Mouse (Mus musculus) testis, adult 2 months (tissue): ENCODE data around the gene Dnm2. TPM values are rescaled to one million over a fixed set of nuclear protein-coding genes. Genes with fewer than 3 reads are reported as not detected.
A peak's percentile ranks its signal among the peaks of the same experiment; 100 is the strongest.

Source experiments
- H3K27ac ChIP-seq: fragments of 200-500 bp; 2 replicates; pipeline ENCODE4 v1.5.1; 2012; ENCODE audit warnings: low read depth, low read length; ENCODE audit not compliant: control insufficient read depth, insufficient read depth
- H3K27me3 ChIP-seq: fragments of 200-500 bp; 2 replicates; pipeline ENCODE4 v1.6.1; 2012; ENCODE audit warnings: mild to moderate bottlenecking, low read length, moderate library complexity; ENCODE audit not compliant: control insufficient read depth, insufficient read depth
- H3K36me3 ChIP-seq: fragments of 200-500 bp; 2 replicates; pipeline ENCODE4 v1.6.1; 2012; ENCODE audit warnings: mild to moderate bottlenecking, low read length; ENCODE audit not compliant: control insufficient read depth, insufficient read depth
- H3K4me1 ChIP-seq: fragments of 200-500 bp; 2 replicates; pipeline ENCODE4 v1.6.1; 2012; ENCODE audit warnings: low read length; ENCODE audit not compliant: control insufficient read depth, insufficient read depth
- H3K4me3 ChIP-seq: fragments of 200-500 bp; 2 replicates; pipeline ENCODE4 v1.5.1; 2012; ENCODE audit warnings: low read depth, mild to moderate bottlenecking, low read length, moderate library complexity, mixed read lengths; ENCODE audit not compliant: control insufficient read depth
- CTCF ChIP-seq: fragments of 200-500 bp; IDR thresholded peaks from 2 replicates; pipeline ENCODE4 v1.5.1; 2012; ENCODE audit warnings: low read depth, mild to moderate bottlenecking, inconsistent platforms, low read length, moderate library complexity; ENCODE audit not compliant: control insufficient read depth, insufficient read depth, insufficient replicate concordance
- POLR2A ChIP-seq: fragments of 200-500 bp; IDR thresholded peaks from 2 replicates; pipeline ENCODE4 v1.6.1; 2012; ENCODE audit warnings: low read depth, mild to moderate bottlenecking, inconsistent platforms, low read length, moderate library complexity; ENCODE audit not compliant: control insufficient read depth
- polyA plus RNA-seq: library from polyadenylated mRNA; depleted of rRNA; stranded (reverse); fragments of >200 nt; gene quantifications from 2 replicates; pipeline ENCODE4 v1.2.3, GENCODE M21; 2012

Gene Dnm2
- polyA plus RNA-seq, 1 experiment, result 158 TPM

DNA sequence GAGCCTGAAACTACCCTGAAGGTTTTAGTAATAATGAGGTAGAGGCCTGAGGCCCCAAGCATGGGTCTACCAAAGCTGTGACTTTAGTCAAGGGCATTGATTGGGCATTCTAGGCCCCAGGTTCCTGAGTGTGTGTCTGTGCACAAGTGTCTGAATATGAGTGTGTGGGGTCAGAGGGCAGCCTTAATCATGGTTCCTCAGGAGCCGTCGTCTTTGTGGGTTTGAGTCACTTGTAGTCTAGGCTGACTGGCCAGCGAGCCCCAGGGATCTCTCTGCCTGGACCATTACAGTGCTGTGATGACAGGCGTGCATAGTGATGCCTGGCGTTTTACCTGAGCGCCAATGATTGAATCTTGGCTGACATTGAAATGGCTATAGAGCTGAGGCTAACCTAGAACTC, 3.5 kb downstream of the Dnm2 start:
- Histone ChIP-seq H3K36me3 (no peaks in the 10 kb centered on the region), H3K4me3 (no peak overlapping the region), H3K27ac (no peak overlapping the region), H3K27me3 (no peaks in the 10 kb centered on the region), H3K4me1 (peaks cover 9% of the 10 kb centered on the region)
- no peak for TF ChIP-seq CTCF
- TF ChIP-seq POLR2A, result no peak

DNA sequence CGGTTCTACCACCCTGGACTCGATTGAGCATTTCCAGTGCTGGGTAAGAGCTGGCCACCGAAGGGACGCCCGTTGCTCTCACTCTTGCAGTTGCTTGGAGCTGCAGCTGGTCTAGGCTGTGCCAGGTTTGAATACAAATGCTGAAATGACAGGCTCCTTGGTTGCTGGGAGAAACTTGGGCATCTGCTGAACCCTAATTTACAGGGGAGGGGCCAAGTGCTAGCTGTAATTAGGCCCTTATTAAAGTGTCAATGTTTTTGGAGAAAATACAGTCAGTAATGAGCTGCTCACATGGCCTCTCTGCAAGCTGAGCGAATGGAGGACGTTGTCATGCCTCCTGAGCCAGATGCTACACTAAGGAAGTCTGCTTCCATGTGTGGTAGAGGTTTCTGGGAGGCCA, 6.0 kb downstream of the Dnm2 start:
- no peak overlapping the region for H3K4me3 ChIP-seq
- no peaks in the 10 kb centered on the region for H3K27me3 ChIP-seq
- H3K36me3 ChIP-seq, result no peaks in the 10 kb centered on the region
- H3K4me1 ChIP-seq, result peaks cover 6% of the 10 kb centered on the region
- H3K27ac ChIP-seq, result no peak overlapping the region
- TF ChIP-seq CTCF (no peak), POLR2A (no peak)

DNA sequence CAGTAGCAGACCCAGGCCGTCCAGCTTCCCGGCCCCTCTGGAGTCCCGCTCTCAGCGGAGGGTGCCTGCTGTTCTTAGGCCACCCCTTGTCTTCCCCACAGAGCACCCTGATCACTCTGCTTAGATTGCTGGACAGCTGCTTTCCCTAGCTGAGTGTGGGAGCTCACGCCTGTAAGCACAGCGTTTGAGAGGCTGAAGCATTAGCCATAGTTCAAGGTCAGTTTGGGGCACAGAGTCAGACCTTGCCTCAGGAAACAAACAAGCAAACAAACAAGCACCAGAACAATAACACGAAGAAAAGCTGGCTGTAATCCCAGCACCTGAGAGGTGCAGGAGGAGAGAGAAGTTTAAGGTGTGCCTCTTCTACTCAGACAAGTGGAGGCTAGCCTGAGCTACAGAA, 7.4 kb downstream of the Dnm2 start:
- Histone ChIP-seq H3K36me3 (no peaks in the 10 kb centered on the region), H3K4me1 (peaks cover 7% of the 10 kb centered on the region), H3K27me3 (no peaks in the 10 kb centered on the region), H3K4me3 (no peak overlapping the region), H3K27ac (no peak overlapping the region)
- TF ChIP-seq CTCF (no peak), POLR2A (no peak)

DNA sequence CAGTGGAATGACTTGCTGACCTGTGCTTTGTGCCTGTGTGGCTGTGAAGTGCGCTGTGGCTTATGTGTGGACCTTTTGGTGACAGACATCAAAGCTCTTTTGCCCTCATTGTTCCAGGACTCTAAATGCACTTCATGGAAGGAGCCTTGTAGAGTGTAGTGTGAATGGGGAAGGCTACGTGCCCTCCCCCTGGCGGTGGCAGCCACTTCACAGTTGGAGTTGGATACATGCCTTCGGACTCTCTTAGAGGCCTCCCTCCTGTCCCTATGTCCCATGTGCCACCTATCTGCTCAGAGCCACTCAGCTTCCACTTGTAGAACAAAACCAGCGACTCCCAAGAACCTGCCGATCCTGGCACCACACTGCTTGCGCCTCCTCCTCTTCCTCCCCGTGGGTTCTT, 9.1 kb downstream of the Dnm2 start:
- Histone ChIP-seq H3K36me3 (no peaks in the 10 kb centered on the region), H3K27me3 (no peaks in the 10 kb centered on the region), H3K27ac (no peak overlapping the region), H3K4me3 (no peak overlapping the region), H3K4me1 (peaks cover 13% of the 10 kb centered on the region)
- no peak for TF ChIP-seq POLR2A
- TF ChIP-seq CTCF, result no peak

DNA sequence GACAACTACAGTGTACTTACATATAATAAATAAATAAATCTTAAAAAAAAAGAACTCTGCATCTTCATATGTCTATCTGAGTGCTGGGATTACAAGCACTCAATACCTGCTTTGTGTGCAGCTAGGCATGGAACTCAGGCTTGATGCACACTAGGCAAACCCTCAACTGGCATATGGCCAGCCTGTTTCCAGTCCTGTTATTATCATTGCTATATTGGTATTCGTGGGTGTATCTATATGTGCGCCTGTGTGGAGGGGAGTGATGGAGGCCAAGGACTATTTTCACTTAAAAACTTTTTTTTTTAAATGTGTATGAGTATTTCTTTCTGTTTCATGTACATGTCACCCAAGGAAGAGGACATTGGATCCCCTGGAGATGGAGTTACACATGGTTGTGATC, 9.7 kb downstream of the Dnm2 start:
- Histone ChIP-seq H3K4me3 (no peak overlapping the region), H3K4me1 (peaks cover 13% of the 10 kb centered on the region), H3K27ac (no peak overlapping the region), H3K36me3 (no peaks in the 10 kb centered on the region), H3K27me3 (no peaks in the 10 kb centered on the region)
- TF ChIP-seq POLR2A (no peak), CTCF (no peak)

DNA sequence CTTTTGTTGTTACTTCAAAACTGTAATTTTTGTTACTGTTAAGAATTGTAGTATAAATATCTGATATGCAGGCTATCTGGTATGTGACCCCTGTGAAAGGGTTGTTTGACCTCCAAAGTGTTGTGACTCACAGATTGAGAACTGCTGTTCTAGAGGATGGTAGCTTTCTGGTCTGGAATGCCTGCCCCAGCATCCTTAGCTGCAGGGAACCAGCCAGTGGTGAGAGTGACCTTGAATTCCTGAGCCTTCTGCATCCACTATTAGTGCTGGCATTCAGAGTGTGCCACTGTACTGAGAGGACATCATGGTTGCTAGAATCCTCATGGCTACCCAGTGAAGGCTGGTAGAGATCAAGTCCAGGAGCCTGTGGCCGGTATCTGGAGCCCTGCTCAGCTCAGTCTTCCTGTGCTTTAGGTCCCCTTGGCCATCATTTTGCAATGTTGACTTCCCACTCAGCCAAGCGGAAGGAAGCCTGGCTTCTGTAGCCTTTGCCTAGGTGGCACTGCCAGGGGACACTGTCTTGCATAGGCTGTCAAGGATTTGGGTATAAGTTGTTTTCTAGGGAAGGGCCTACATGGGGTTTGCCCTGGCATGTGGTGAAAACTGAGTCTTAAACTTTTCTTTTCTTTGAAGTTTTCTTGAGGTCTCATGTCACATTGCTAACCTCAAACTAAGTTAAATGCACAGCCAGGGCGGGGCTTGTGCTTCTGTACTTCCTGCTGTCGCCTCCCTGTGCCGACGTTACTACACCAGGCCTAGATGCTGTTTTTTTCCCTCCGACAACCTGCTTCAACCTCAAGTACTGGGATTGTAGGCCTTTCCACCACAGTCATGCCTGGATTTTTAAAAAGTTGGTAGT, 11.3 kb downstream of the Dnm2 start:
- TF ChIP-seq POLR2A (no peak), CTCF (no peak)
- Histone ChIP-seq H3K27ac (peak overlapping the region; percentile 7), H3K27me3 (no peaks in the 10 kb centered on the region), H3K4me1 (peaks cover 13% of the 10 kb centered on the region), H3K36me3 (no peaks in the 10 kb centered on the region), H3K4me3 (no peak overlapping the region)

DNA sequence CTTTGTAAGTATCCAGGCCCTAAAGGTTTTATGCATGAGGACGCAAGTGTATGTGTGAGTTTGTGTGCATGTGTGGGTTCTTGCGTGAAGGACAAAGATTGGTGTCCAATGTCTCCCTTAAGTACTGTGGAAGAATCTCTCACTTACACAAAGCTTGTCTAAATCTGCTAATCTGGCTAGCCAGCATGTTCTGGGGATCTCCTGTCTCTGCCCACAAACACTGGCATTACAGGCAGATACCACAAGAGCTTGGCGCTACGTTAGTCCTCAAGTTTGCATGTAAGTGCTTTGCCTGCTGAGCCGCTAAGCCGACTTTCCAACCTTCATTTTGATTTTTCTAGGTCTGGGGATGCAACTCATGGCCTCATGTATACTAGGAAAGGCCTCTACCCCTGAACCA, 12.9 kb downstream of the Dnm2 start:
- Histone ChIP-seq H3K4me3 (no peak overlapping the region), H3K4me1 (peaks cover 13% of the 10 kb centered on the region), H3K36me3 (no peaks in the 10 kb centered on the region), H3K27ac (peak overlapping the region; percentile 78), H3K27me3 (no peaks in the 10 kb centered on the region)
- TF ChIP-seq POLR2A, result no peak
- TF ChIP-seq CTCF, result no peak

DNA sequence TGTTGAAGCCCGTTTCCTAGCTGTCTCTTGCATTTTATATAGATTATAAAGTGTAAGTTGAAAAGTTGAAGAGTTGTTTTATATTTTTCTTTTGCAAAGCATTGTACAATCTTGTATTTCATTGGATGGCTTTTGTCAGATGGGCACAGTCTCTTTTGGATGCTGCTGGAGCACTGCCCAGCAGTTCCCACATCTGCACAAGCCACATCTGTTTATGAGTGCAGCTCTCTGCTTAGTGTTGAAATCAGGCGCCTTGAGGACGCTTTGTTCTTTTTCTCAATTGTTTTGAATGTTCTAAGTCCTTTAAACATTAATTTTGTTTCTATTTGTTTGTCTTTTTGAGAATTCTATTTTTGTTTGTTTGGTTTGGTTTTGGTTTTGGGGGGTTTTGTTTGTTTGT, 13.5 kb downstream of the Dnm2 start:
- no peaks in the 10 kb centered on the region for H3K36me3 ChIP-seq
- peak overlapping the region; percentile 78 for H3K27ac ChIP-seq
- H3K27me3 ChIP-seq, result no peaks in the 10 kb centered on the region
- no peak overlapping the region for H3K4me3 ChIP-seq
- H3K4me1 ChIP-seq, result peaks cover 13% of the 10 kb centered on the region
- TF ChIP-seq POLR2A, result no peak
- no peak for TF ChIP-seq CTCF
